Mouse (Mus musculus): ENCODE results near the gene Itln1. TPM values are rescaled to one million over a fixed set of nuclear protein-coding genes. Genes with fewer than 3 reads are reported as not detected.
A peak's percentile ranks its signal among the peaks of the same experiment; 100 is the strongest.
"Not testable (repeated sequence)": the region's sequence is repeated elsewhere in the genome, so short reads cannot be mapped to it uniquely, and the experiment has no call there.

The Itln1 gene
- total RNA-seq, 2 experiments from 2014 or later, result not detected

GRCm38 (mm10) chr1:171515039-171515438 is 20.1 kb downstream of the Itln1 start:
- DNase-seq (ENCODE audit: low spot score in 2 of 2), result no peak

DNA sequence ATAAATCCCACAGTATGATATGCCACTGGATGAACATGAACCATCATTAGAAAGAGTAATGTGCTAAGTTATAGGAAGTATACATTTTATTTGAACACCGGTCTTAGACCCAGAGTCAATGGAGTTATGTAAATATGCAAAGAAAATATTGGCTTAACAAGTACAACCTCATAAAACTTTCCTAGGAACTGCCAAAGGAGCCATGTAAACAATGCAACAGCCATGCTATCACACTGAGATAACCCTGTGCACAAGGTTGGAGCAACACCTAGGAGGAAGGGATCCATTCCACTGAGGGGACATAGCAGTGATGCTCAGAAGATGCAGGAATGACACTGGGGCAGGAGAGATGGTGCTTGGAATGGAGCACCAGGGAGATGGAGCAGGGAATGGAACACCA is 21.3 kb downstream of the Itln1 start:
- DNase-seq (ENCODE audit: low spot score in 2 of 2), result no peak

DNA sequence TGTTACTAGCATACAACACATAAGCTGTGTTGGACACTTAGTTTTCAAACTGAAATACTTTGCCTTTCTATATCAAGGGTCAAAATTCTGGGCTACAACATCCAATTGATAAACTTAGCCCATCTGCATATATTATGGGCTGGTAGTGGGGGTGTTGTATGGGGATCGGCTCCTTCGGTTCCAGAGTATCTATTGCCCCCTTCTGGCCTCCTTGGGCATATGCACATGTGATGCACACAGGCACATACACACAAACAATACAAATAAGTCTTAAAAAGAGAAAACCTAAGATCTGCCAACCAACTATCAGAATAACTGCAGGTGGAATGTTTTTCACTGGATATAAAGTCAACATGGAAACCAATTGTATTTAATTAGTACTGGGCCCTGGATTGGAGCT is 21.9 kb downstream of the Itln1 start:
- no peak for DNase-seq (ENCODE audit: low spot score in 2 of 2)

DNA sequence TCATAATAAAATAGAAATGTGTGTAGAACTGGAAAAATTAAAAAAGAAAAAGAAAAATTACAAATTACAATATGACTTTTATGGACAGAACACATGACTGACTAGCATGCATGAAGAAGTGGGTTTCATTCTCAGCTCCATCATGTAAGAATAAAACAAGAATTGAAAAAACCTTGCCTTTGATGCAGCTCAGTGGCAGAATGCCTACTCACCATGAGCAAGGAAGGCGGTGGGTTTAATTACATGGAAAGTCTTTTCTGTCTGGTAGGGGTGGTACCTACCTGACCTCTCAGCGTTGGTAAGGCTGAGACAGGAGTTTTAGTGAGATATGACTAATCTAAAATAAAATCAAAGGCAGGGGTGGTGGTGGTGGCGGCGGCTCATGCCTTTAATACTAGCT is 30.5 kb downstream of the Itln1 start:
- DNase-seq (ENCODE audit: low spot score in 2 of 2), result no peak

DNA sequence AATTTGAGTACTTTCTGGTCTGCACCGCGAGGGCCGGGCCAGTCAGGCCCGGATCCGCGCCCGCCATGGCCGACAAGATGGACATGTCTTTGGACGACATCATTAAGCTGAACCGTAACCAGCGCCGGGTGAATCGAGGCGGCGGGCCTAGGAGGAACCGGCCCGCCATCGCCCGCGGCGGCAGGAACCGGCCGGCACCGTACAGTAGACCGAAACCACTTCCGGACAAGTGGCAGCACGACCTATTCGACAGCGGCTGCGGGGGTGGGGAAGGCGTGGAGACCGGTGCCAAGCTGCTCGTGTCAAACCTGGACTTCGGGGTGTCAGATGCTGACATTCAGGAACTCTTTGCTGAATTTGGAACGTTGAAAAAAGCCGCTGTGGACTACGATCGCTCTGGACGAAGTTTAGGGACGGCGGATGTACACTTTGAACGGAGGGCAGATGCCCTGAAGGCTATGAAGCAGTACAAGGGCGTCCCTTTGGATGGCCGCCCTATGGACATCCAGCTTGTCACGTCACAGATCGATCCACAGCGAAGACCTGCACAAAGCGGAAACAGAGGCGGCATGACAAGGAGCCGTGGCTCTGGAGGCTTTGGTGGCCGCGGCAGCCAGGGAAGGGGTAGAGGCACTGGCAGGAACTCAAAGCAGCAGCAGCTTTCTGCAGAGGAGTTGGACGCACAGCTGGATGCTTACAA is 31.4 kb downstream of the Itln1 start:
- DNase-seq (ENCODE audit: low spot score in 2 of 2), result peak; percentile 13 to 43

- peak; percentile 74 to 88 for DNase-seq (ENCODE audit: low spot score in 2 of 2)
Measured at GRCm38 (mm10) chr1:171503250-171503591, 31.9 kb downstream of the Itln1 start, which contains the start of gene Alyref2. Gene Alyref2 (plus strand): TSS chr1:171503478.

DNA sequence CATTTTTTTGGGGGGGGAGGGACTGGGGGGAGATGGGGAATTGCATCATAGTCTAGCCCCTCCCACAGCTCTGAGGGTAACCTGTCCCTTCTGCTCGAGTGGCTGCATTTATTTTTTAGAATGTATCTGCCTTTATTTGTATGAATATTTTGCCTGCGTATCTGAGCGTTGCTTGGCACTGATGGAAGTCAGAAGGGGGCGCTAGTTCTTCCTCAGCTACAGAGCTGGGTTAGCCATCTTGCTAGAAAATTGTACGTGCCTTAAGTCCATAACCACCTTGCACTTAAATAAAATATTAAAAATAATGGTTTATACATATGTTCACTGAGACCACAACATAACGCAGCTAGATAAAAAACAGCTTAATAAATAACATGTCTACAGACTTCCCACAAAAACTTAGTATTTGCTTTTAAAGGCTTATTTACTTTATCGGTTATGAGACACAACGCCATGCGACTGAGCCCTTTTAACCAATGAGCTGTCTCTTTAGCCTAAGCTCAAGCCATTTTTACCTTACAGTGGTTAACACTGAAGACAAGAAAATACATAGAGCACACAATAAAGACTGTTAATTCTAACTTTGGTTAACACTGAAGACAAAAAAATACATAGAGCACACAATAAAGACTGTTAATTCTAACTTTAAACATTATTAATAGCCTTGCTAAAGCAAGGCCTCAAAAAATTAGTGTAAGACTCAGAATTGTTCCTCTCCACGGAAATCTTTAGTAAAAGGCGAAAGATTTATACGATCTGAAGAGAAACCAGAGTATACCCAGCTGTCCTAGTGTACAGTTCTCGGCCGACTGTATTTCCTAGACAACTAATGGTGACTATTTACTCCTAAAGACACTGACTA is 32.5 kb downstream of the Itln1 start:
- no peak for DNase-seq (ENCODE audit: low spot score in 2 of 2)

GRCm38 (mm10) chr1:171501636-171502080 is 33.4 kb downstream of the Itln1 start:
- no peak for DNase-seq (ENCODE audit: low spot score in 2 of 2)

GRCm38 (mm10) chr1:171501016-171501610 is 34.0 kb downstream of the Itln1 start:
- no peak for DNase-seq (ENCODE audit: low spot score in 2 of 2)

- DNase-seq (ENCODE audit: low spot score in 2 of 2), result no peak
Measured at GRCm38 (mm10) chr1:171499856-171500255, 35.2 kb downstream of the Itln1 start.

- DNase-seq (ENCODE audit: low spot score in 2 of 2), result no peak
Measured at GRCm38 (mm10) chr1:171495371-171495770, 39.7 kb downstream of the Itln1 start.

- no peak for DNase-seq (ENCODE audit: low spot score in 2 of 2)
Measured at GRCm38 (mm10) chr1:171494241-171494640, 40.9 kb downstream of the Itln1 start.

- peak; percentile 19 to 38 for DNase-seq (ENCODE audit: low spot score in 2 of 2)
Measured at GRCm38 (mm10) chr1:171478968-171479367, 56.1 kb downstream of the Itln1 start.

DNA sequence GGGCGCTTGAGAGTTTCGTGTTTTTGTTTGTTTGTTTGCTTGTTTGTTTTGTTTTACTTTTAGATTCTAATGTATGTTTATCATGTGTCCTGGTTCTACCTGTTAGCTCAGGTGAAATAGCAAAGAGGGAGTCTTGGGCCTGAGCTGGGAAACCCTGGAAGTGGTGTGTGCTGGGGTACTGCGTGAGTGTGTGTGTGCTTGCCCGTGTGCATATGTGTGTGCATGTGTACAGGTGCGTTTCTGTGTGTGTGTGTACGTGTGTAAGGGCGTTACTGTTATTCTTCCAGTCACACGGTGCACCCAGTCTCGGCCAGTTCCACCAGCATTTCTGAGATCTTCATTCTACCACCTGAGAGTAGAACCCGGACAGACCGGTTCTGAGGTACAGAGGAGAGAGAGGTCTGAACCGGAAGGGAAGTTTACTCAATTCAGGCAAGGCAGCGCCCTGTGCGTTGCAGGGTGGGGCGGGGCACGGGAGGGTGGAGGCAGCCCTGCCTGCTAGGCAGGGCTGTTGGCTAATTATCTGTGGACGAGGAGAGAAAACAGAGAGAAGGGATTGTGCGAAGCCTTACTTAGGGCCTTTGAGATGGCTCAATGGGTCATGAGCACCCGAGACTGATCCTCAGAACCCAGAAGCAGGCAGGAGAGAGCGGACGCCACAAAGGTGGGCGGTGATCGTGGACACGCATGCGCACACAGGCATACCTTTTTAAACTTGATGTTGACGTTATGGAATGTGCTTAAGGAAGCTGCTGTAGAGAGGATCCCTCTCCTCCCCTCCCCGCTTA is 57.1 kb downstream of the Itln1 start:
- no peak for DNase-seq (ENCODE audit: low spot score in 2 of 2)

- DNase-seq (ENCODE audit: low spot score in 2 of 2), result no peak
Measured at GRCm38 (mm10) chr1:171477123-171477522, 58.0 kb downstream of the Itln1 start.

GRCm38 (mm10) chr1:171473920-171474640 is 61.0 kb downstream of the Itln1 start:
- no peak for DNase-seq (ENCODE audit: low spot score in 2 of 2)

- no peak for DNase-seq (ENCODE audit: low spot score in 2 of 2)
Measured at GRCm38 (mm10) chr1:171473506-171473905, 61.6 kb downstream of the Itln1 start.

DNA sequence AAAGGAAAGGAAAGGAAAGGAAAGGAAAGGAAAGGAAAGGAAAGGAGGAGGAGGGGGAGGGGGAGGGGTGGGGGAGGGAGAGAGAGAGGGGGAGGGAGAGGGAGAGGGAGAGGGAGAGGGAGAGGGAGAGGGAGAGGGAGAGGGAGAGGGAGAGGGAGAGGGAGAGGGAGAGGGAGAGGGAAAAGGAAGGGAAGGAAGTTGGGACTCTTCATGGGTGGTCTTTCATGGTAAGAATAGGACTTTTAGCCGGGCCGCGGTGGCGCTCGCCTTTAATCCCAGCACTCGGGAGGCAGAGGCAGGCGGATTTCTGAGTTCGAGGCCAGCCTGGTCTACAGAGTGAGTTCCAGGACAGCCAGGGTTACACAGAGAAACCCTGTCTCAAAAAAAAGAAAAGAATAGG is 63.2 kb downstream of the Itln1 start:
- not testable (repeated sequence) for DNase-seq (ENCODE audit: low spot score in 2 of 2)

DNA sequence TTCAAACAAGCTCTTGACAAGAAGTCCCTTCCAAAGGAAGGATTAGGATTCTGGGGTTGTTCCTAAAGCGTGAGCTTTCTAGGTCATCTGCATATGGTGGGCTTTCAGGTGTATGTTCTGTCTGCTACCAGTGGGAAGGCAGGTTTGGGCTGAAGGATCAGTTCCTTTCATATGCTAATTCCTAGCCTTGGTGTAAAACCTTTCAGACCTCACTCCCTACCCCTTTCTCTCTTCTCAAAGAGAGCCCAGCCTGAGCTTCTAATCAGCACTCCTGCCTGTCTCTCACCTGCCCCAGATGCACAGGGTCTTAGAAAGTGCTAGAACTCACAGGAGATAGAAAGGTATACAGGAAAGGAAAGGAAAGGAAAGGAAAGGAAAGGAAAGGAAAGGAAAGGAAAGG is 63.6 kb downstream of the Itln1 start:
- no peak for DNase-seq (ENCODE audit: low spot score in 2 of 2)

- DNase-seq (ENCODE audit: low spot score in 2 of 2), result no peak
Measured at GRCm38 (mm10) chr1:171470896-171471295, 64.2 kb downstream of the Itln1 start.
